Mouse (Mus musculus) cerebellum, adult 2 months (tissue): ENCODE data around the gene Cd40.

Experiments
- CTCF ChIP-seq: fragments of 200-500 bp; IDR thresholded peaks from 2 replicates; pipeline ENCODE4 v1.5.1; 2011; ENCODE audit warnings: low read depth, mild to moderate bottlenecking, control low read depth, low read length, moderate library complexity, borderline replicate concordance; ENCODE audit not compliant: insufficient read depth
- POLR2A ChIP-seq: fragments of 200-500 bp; IDR thresholded peaks from 2 replicates; pipeline ENCODE4 v1.6.1; 2011; ENCODE audit warnings: low read length, control low read depth, borderline replicate concordance; ENCODE audit not compliant: insufficient read depth

DNA sequence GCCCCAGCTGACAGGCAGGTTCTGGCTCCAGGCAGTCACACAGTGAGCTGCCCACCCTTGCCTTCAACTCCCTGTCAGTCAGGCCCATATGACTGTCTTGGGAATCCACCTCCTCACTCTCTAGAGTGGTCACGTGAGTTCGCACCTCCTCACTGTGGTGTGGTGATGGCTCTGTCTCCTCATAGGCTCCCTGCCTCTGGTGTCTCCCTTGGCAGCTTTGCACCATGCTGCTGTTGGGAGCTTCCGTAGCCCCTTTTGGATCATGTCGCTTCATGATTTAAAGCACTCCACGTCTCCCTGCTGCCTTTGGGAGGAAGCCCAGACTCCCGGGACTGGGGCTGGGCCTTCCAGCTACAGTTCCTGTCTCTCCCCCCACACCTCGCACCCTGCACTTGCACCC, 9.1 kb downstream of the Cd40 start:
- TF ChIP-seq CTCF (no peak), POLR2A (no peak)
